Mouse (Mus musculus): ENCODE data around the gene Dzip1. TPM values are rescaled to one million over a fixed set of nuclear protein-coding genes. Genes with fewer than 3 reads are reported as not detected.

Dzip1 gene
- polyA plus RNA-seq (2012), result 0.56 and 0.59 TPM in 2 replicates

- no peak for TF ChIP-seq GATA1 (IDR thresholded peaks at IDR 0.05; ENCODE audit: low read length)
These were observed at the start of gene Dzip1 for GRCm38 (mm10) chr14:118924673-118925615. Gene Dzip1, minus strand, starts transcription at chr14:118925460.

DNA sequence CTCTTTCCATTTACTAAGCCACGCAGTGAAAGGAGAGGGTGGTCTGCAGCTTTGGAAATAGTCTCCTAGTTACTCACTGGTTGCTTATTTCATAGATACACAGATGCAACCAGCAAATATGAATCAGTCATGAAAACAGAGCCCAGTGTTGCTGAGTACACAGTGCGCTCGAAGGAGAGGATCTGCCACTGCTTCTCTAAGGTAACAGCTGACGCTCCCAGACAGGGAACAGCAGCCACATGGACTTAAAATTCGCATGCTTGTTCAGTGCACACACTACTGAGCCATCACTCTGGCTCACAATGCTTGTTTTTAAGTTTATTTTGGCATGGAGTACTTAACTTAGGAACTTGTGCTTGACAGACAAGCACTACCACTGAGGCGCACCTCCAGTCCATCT lies 47.0 kb upstream of the Dzip1 start:
- TF ChIP-seq GATA1 (IDR thresholded peaks at IDR 0.05; ENCODE audit: low read length), result no peak

DNA sequence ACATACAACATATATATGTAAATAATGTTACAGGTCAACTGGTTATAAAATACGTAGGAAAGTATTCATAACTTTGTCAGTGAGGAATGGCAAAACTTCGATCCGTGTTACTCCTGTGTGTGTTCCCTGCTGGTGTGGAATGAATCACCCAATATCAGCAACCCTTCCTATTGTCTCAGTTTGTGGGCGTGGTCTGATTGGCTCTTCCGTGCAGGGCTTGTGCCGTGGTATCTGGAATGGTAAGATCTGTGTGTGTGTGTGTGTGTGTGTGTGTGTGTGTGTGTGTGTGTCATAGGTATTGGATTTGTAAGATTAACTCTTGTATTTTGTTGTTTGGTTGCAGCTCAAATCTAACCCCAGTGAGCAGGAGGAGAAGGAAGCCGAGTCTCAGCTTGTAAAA lies 42.4 kb upstream of the Dzip1 start:
- TF ChIP-seq GATA1 (IDR thresholded peaks at IDR 0.05; ENCODE audit: low read length), result no peak

DNA sequence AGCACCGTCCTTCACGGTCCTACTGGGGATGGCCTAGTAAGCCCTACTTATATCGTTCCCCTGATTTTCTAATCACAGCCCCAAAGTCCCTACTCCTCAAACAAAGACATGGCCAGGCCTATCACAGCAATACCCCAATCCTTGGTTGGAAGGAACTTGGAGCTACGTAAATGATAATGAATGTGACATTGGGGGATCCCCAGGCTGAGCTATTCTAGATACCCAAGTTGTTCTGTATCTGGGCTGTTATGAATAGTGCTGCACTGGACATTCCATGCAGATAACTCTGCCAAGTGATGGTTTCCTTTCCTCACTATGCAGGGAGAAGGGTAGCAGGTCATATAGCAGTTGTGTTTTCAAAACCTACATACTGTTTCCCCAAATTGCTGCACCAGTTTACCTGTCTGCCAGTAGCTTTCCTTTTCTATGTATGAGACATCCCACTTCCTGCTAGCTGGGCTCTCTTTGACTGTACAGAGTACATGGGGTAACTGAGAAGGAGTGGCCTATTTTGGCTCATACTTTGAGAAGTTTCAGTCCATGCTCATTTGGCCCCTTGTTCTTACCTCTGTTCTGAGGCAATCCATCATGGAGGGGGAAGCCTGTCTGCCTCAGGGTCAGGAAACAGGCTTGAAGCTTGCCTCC lies 40.2 kb upstream of the Dzip1 start:
- no peak for TF ChIP-seq GATA1 (IDR thresholded peaks at IDR 0.05; ENCODE audit: low read length)

DNA sequence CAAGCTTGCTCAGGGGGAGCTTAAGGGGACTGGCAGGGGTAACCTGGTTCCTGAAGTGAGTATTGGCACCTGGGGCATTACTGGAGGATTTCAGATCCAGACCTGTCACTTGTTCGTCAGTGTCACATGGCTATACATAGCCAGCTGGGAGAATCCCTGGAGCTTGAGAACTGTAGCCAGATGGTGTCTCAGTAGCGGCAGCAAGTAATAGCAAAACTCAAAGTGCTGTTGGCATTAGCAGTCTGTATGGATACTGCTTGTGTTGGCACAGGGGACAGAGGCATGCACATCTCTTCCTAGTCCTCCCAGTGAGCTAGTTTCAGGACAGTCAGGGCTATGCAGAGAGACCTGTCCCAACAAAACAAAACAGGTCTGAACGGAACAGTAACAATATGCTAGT lies 32.8 kb upstream of the Dzip1 start:
- TF ChIP-seq GATA1 (IDR thresholded peaks at IDR 0.05; ENCODE audit: low read length), result no peak

- no peak for TF ChIP-seq GATA1 (IDR thresholded peaks at IDR 0.05; ENCODE audit: low read length)
These were observed 26.8 kb upstream of the Dzip1 start for GRCm38 (mm10) chr14:118951912-118952583.

- TF ChIP-seq GATA1 (IDR thresholded peaks at IDR 0.05; ENCODE audit: low read length), result no peak
These were observed 23.6 kb upstream of the Dzip1 start for GRCm38 (mm10) chr14:118948841-118949240.

DNA sequence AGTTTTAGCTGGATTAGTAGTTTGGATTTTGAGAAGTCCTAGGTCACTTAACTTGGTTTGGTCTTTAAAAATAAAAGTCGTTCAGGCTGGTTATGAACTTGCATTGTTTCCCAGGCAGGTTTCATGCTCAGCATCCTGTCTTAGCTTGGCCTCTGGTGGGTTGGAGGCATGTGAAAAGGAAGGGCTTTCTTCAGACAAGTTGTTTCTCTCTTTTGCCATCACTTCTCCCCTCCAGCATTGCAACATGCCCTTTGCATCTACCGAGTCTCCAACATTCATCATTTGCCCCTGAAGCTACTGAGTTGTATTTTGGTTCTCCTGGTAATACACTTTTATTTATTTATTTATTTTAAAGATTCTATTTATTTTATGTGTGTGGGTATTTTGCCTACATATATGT lies 19.4 kb upstream of the Dzip1 start:
- no peak for TF ChIP-seq GATA1 (IDR thresholded peaks at IDR 0.05; ENCODE audit: low read length)

- no peak for TF ChIP-seq GATA1 (IDR thresholded peaks at IDR 0.05; ENCODE audit: low read length)
These were observed 16.8 kb upstream of the Dzip1 start for GRCm38 (mm10) chr14:118942076-118942475.

- no peak for TF ChIP-seq GATA1 (IDR thresholded peaks at IDR 0.05; ENCODE audit: low read length)
These were observed 15.7 kb upstream of the Dzip1 start for GRCm38 (mm10) chr14:118940796-118941495.

- TF ChIP-seq GATA1 (IDR thresholded peaks at IDR 0.05; ENCODE audit: low read length), result no peak
These were observed 13.3 kb upstream of the Dzip1 start for GRCm38 (mm10) chr14:118938551-118938950.

- no peak for TF ChIP-seq GATA1 (IDR thresholded peaks at IDR 0.05; ENCODE audit: low read length)
These were observed 12.6 kb upstream of the Dzip1 start, which contains the start of gene Dnajc3 for GRCm38 (mm10) chr14:118937533-118938492. Gene Dnajc3, plus strand, starts transcription at chr14:118937976.

GRCm38 (mm10) chr14:118936952-118937351 lies 11.7 kb upstream of the Dzip1 start:
- TF ChIP-seq GATA1 (IDR thresholded peaks at IDR 0.05; ENCODE audit: low read length), result no peak

DNA sequence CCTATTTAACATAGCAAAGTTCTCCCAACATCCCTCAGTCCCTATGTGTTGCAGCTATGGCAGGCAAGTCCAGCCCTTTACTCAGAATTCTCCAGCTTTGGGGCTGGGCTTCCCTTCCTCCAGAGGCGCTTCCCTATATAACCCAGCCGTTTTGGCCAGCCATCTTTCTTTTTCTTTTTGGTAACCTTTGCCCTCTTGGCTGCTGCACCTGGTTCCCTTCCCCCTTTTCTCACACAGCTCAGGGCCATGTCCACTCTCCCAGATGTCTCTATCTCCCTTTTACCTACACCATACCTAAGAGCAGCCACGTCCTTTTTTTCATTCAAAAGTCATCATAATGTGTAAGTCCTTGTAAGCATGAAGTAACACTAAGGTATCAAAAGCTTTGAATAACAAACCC lies 11.0 kb upstream of the Dzip1 start:
- TF ChIP-seq GATA1 (IDR thresholded peaks at IDR 0.05; ENCODE audit: low read length), result no peak
